Mouse (Mus musculus) testis, adult 2 months (tissue): ENCODE measurements around the gene Gnmt.

Experiments used
- CTCF ChIP-seq: fragments of 200-500 bp; IDR thresholded peaks from 2 replicates; pipeline ENCODE4 v1.5.1; 2012; ENCODE audit warnings: low read depth, mild to moderate bottlenecking, inconsistent platforms, low read length, moderate library complexity; ENCODE audit not compliant: control insufficient read depth, insufficient read depth, insufficient replicate concordance
- POLR2A ChIP-seq: fragments of 200-500 bp; IDR thresholded peaks from 2 replicates; pipeline ENCODE4 v1.6.1; 2012; ENCODE audit warnings: low read depth, mild to moderate bottlenecking, inconsistent platforms, low read length, moderate library complexity; ENCODE audit not compliant: control insufficient read depth

DNA sequence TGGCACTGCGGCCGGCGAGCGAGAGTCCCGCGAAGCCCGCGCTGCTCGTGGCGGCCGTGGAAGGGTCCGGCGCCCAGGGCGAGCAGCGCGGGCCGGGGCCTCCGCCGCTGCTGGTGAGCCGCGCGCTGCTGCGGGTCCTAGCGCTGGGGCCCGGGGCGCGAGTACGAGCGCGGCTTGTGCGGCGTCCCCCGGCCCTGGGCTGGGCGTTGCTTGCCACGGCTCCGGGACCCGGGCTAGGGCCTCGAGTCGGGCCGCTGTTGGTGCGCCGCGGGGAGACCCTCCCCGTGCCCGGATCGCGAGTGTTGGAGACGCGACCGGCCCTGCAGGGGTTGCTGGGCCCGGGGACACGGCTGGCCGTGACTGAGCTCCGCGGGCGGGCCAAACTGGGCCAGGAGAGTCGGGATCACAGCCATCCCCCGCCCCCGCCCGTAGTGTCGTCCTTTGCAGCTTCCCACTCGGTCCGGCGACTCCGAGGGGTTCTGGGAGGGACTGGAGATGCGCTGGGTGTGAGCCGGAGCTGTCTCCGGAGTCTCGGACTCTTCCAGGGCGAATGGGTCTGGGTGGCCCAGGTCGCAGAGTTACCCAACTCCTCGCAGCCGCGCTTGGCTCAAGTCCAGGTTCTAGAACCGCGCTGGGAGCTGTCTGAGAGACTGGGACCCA lies 17.2 kb downstream of the Gnmt start:
- TF ChIP-seq CTCF (no peak), POLR2A (no peak)
